Mouse (Mus musculus) liver, embryonic 16.5 days (tissue): ENCODE measurements around the gene Rbpms2. TPM values are rescaled to one million over a fixed set of nuclear protein-coding genes. Genes with fewer than 3 reads are reported as not detected.

Source experiments
- ATAC-seq: fragments of 200-750 bp; cut with Nextera tagmentation; 2 replicates; pipeline ENCODE4 v1.8.0; 2017; ENCODE audit warnings: low read depth, mild to moderate bottlenecking, moderate number of reproducible peaks, moderate library complexity
- H3K27ac ChIP-seq: fragments of 300-500 bp; sonication (generic); 2 replicates; pipeline ENCODE4 v1.5.1; 2014; ENCODE audit warnings: mild to moderate bottlenecking, low read length
- H3K27me3 ChIP-seq: fragments of 300-500 bp; sonication (generic); 2 replicates; pipeline ENCODE4 v1.6.1; 2014; ENCODE audit warnings: low read depth, low read length, mixed read lengths; ENCODE audit not compliant: control insufficient read depth, insufficient read depth
- H3K36me3 ChIP-seq: fragments of 300-500 bp; sonication (generic); 2 replicates; pipeline ENCODE4 v1.6.1; 2014; ENCODE audit warnings: mild to moderate bottlenecking; ENCODE audit not compliant: control insufficient read depth, insufficient read depth
- H3K4me1 ChIP-seq: fragments of 300-500 bp; sonication (generic); 2 replicates; pipeline ENCODE4 v1.6.1; 2014; ENCODE audit warnings: low read depth, low read length, mixed read lengths; ENCODE audit not compliant: control insufficient read depth
- H3K4me2 ChIP-seq: fragments of 300-500 bp; sonication (generic); 2 replicates; pipeline ENCODE4 v1.6.1; 2014; ENCODE audit warnings: low read depth, low read length, mixed read lengths
- H3K4me3 ChIP-seq: fragments of 300-500 bp; sonication (generic); 2 replicates; pipeline ENCODE4 v1.5.1; 2014; ENCODE audit warnings: low read depth, mild to moderate bottlenecking, low read length
- H3K9ac ChIP-seq: fragments of 300-500 bp; sonication (generic); 2 replicates; pipeline ENCODE4 v1.6.1; 2014; ENCODE audit warnings: low read depth, low read length
- H3K9me3 ChIP-seq: fragments of 300-500 bp; sonication (generic); replicated peaks from 2 replicates; pipeline ENCODE4 v1.6.1; 2016; ENCODE audit warnings: low read length; ENCODE audit not compliant: control insufficient read depth
- WGBS: fragments of 180-500 bp; shearing (Covaris S2); extraction: QIAGEN DNeasy Blood & Tissue Kit; methylation state at CpG from one replicate; pipeline ENCODE4 v1.1.7; 2014; ENCODE audit not compliant: insufficient replicate concordance; 5-methylcytosine and 5-hydroxymethylcytosine counted together
- polyA plus RNA-seq: library from polyadenylated mRNA; unstranded; fragments of >200 nt; fragmentation: Nextera tagmentation; extraction: Ambion mirVana; gene quantifications from 2 replicates; pipeline ENCODE4 v1.2.1, GENCODE M21; 2015

Gene Rbpms2
- polyA plus RNA-seq, 1 experiment from 2014 or later = 14.6 TPM

- Histone ChIP-seq H3K9ac (no peak overlapping the region), H3K27me3 (no peaks in the 10 kb centered on the region), H3K4me3 (no peak overlapping the region), H3K9me3 (no peaks in the 10 kb centered on the region), H3K27ac (no peak overlapping the region), H3K4me2 (no peak overlapping the region), H3K4me1 (no peaks in the 10 kb centered on the region), H3K36me3 (peaks cover 2% of the 10 kb centered on the region; the same call in 1 of the 2 replicates)
- WGBS = 73% methylated on average over 3 of the region's 3 CpGs
- no peak for ATAC-seq
Measured at GRCm38 (mm10) chr9:65692466-65692865, 63.0 kb downstream of the Rbpms2 start.

DNA sequence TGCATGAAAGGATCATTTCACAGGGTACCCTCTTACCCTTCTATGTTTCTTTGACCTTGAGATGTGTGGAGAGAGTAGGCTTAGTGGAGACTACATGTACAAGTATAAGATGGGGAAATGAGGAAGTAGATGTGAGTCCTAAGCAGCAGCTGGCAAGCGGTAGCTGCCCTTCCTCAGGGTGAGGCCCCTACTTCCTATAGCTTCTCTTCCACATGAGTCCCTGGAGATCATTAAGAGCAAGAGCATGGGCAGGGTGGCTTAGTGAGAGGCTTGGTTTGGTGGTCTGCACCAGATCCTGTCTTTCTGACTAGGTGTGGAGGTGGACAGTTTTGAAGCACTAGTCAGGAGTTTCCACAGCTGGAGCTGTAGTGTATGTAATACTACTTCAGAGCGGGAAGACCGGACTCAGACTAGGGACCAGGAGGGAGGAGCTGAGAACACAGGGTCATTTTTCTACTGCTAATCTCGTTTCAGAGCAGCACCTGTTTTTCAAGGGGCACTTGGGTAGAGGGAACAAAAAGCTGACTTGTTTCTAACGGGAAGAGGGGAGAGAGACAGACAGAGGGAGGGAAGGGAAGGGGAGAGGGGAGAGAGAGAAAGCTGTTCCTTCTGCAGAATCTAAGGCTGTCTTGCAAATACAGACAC, 63.6 kb downstream of the Rbpms2 start:
- Histone ChIP-seq H3K36me3 (peaks cover under 1% of the 10 kb centered on the region; the same call in 1 of the 2 replicates), H3K27ac (no peak overlapping the region; the same call in 1 of the 2 replicates), H3K4me3 (no peak overlapping the region), H3K27me3 (no peaks in the 10 kb centered on the region), H3K9me3 (no peaks in the 10 kb centered on the region), H3K4me2 (no peak overlapping the region), H3K9ac (no peak overlapping the region), H3K4me1 (no peaks in the 10 kb centered on the region)
- 27% methylated on average over 5 of the region's 5 CpGs for WGBS
- ATAC-seq = no peak

DNA sequence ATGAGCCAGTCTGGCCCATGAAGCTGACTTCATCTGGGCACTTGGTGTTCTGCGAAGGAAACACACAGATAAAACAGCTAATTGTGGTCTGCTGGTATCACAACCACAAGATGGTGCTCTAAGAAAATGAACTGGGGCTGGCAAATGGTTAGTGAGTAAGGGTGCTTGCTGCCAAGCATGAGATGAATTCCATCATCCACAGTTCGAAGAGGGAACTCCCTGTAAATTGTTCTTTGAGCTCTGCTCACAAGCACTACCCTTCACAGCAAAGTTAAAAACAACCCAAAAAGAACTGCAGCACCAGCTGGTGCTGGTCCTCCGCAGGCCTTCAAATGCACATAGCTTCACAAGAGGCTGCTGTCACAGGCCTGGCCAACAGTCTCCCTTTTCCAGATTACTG, 66.2 kb downstream of the Rbpms2 start:
- no peaks in the 10 kb centered on the region for H3K4me1 ChIP-seq
- no peak overlapping the region for H3K27ac ChIP-seq
- H3K4me3 ChIP-seq = no peak overlapping the region
- H3K36me3 ChIP-seq = peaks cover under 1% of the 10 kb centered on the region
- no peak overlapping the region for H3K9ac ChIP-seq
- H3K27me3 ChIP-seq = no peaks in the 10 kb centered on the region
- 69% methylated on average over 3 of the region's 3 CpGs for WGBS
- ATAC-seq = no peak
- H3K4me2 ChIP-seq = no peak overlapping the region
- no peaks in the 10 kb centered on the region for H3K9me3 ChIP-seq

GRCm38 (mm10) chr9:65696337-65696736, 66.9 kb downstream of the Rbpms2 start:
- Histone ChIP-seq H3K4me3 (no peak overlapping the region), H3K9ac (no peak overlapping the region), H3K27me3 (no peaks in the 10 kb centered on the region), H3K4me2 (no peak overlapping the region), H3K9me3 (no peaks in the 10 kb centered on the region), H3K36me3 (peaks cover 2% of the 10 kb centered on the region), H3K4me1 (no peaks in the 10 kb centered on the region), H3K27ac (no peak overlapping the region)
- no peak for ATAC-seq

DNA sequence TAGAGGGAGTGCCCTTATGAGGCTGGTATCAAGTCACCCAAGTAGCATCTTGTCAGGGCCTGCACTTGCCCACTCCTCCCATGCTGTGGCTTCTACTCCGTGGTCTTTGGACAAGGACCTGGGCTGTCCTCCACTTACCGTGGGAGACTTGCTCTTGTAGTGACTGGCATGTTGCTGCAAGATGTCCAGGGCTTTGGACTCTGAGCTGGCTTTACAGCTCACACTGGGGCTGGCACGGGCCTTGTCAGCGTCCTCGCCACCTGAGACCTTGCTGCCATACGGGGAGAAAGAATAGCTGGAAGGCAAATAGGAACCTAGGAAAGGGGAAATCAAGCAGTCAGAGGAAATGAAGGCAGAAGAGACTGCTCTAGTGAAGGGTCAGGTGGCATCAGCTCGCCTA, 67.9 kb downstream of the Rbpms2 start:
- no peak for ATAC-seq
- Histone ChIP-seq H3K9me3 (no peaks in the 10 kb centered on the region), H3K27me3 (no peaks in the 10 kb centered on the region), H3K27ac (no peak overlapping the region), H3K4me1 (no peaks in the 10 kb centered on the region), H3K36me3 (peaks cover 5% of the 10 kb centered on the region), H3K4me2 (no peak overlapping the region), H3K4me3 (no peak overlapping the region), H3K9ac (no peak overlapping the region)
- 75% methylated on average over 7 of the region's 7 CpGs for WGBS

- peaks cover 7% of the 10 kb centered on the region for H3K36me3 ChIP-seq
Measured at GRCm38 (mm10) chr9:65697992-65698391, 68.5 kb downstream of the Rbpms2 start.

GRCm38 (mm10) chr9:65700504-65700903, 71.1 kb downstream of the Rbpms2 start:
- Histone ChIP-seq H3K27me3 (no peaks in the 10 kb centered on the region), H3K4me3 (no peak overlapping the region), H3K9me3 (no peaks in the 10 kb centered on the region), H3K4me1 (no peaks in the 10 kb centered on the region), H3K36me3 (peaks cover 13% of the 10 kb centered on the region), H3K9ac (no peak overlapping the region), H3K4me2 (no peak overlapping the region), H3K27ac (no peak overlapping the region)
- 35% methylated on average over 6 of the region's 6 CpGs for WGBS
- no peak for ATAC-seq

More at GRCm38 (mm10) chr9:65697992-65698391, 68.5 kb downstream of the Rbpms2 start:
- Histone ChIP-seq H3K9me3 (no peaks in the 10 kb centered on the region), H3K9ac (no peak overlapping the region), H3K4me1 (no peaks in the 10 kb centered on the region), H3K27ac (no peak overlapping the region), H3K4me3 (no peak overlapping the region), H3K4me2 (no peak overlapping the region), H3K27me3 (no peaks in the 10 kb centered on the region)
- ATAC-seq = no peak

- Histone ChIP-seq H3K4me3 (no peak overlapping the region), H3K9ac (no peak overlapping the region), H3K36me3 (peaks cover 13% of the 10 kb centered on the region), H3K27me3 (no peaks in the 10 kb centered on the region), H3K4me2 (no peak overlapping the region), H3K4me1 (no peaks in the 10 kb centered on the region), H3K27ac (no peak overlapping the region), H3K9me3 (no peaks in the 10 kb centered on the region)
- 84% methylated on average over 9 of the region's 9 CpGs for WGBS
- ATAC-seq = no peak
Measured at GRCm38 (mm10) chr9:65702286-65702685, 72.8 kb downstream of the Rbpms2 start.

GRCm38 (mm10) chr9:65703241-65703640, 73.8 kb downstream of the Rbpms2 start:
- H3K4me3 ChIP-seq = no peak overlapping the region
- H3K36me3 ChIP-seq = peaks cover 13% of the 10 kb centered on the region
- no peak overlapping the region for H3K27ac ChIP-seq
- ATAC-seq = no peak
- no peaks in the 10 kb centered on the region for H3K9me3 ChIP-seq
- no peak overlapping the region for H3K9ac ChIP-seq
- WGBS = 83% methylated on average over 7 of the region's 7 CpGs
- H3K27me3 ChIP-seq = no peaks in the 10 kb centered on the region
- no peaks in the 10 kb centered on the region for H3K4me1 ChIP-seq
- no peak overlapping the region for H3K4me2 ChIP-seq
